Mouse (Mus musculus): Measurements from ENCODE around the gene Cdnf. TPM values are rescaled to one million over a fixed set of nuclear protein-coding genes. Genes with fewer than 3 reads are reported as not detected.

Gene Cdnf
- total RNA-seq (2014; rRNA removed) (0.46 and 0.47 TPM in 2 replicates), polyA plus RNA-seq (2012; rRNA removed) (0.20 TPM in 1 of 2 replicates, not detected in the other)

GRCm38 (mm10) chr2:3512552-3513454, at the start of gene Cdnf, which contains the start of the genes Gm45902 and Hspa14:
Gene Cdnf, plus strand, starts transcription at chr2:3513030.
Gene Gm45902, minus strand, starts transcription at chr2:3512790.
Gene Hspa14, minus strand, starts transcription at chr2:3512814.
- Histone ChIP-seq H3K36me3 (ENCODE audit: control insufficient read depth, insufficient read depth, low read length) (peaks cover 14% of the 10 kb centered on the region; the same call in 1 of the 2 replicates), H3K9ac (ENCODE audit: low read depth, low read length) (peak within 1 kb of the TSS; percentile 75), H3K27me3 (ENCODE audit: control insufficient read depth, insufficient read depth, low read length) (no peaks in the 10 kb centered on the region), H3K27ac (replicated peaks; ENCODE audit: insufficient read depth, low read depth, low read length) (peak within 1 kb of the TSS; percentile 59), H3K4me1 (ENCODE audit: control insufficient read depth, insufficient read depth, low read length) (peaks cover 4% of the 10 kb centered on the region; the same call in 1 of the 2 replicates), H3K79me2 (ENCODE audit: control insufficient read depth, insufficient read depth, low read length) (no peaks in the 10 kb centered on the region; the same call in 1 of the 2 replicates), H3K4me3 (ENCODE audit: insufficient read depth, low read depth, low read length) (peak within 1 kb of the TSS; percentile 78)
- WGBS, result under 1% methylated on average over 60 of the region's 60 CpGs
- DNase-seq (ENCODE audit: extremely low read depth, low read depth, low spot score), result peak; percentile 98
- peak; percentile 78 for TF ChIP-seq POLR2A (IDR thresholded peaks at IDR 0.05; ENCODE audit: extremely low read depth, insufficient read depth, low read length)
- no peak for TF ChIP-seq CTCF (IDR thresholded peaks at IDR 0.05; ENCODE audit: low read depth, low read length)

GRCm38 (mm10) chr2:3473891-3474290, 38.9 kb upstream of the Cdnf start:
- no peak for TF ChIP-seq CTCF (IDR thresholded peaks at IDR 0.05; ENCODE audit: low read depth, low read length)

DNA sequence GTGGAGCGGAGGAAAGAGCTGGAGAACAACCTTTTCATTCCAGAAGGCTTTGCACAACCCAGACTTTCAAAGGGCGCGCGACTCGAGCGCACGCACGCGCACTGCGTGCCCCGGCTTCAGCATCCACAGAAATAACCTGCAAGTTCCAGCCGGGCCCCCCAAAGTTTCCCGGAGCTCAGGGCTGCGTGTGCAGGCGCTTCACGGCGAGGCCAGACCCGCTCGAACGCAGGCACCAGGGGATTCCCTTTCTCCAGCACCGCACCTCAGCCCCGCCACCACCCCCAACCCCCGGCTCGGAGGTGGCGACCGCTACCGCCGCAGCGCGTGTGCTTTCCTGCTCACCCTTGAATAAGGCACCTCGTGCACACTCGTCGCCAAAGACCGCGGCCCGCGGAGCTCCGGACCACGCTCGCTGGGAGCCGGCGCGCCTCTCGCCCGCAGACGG, 38.4 kb upstream of the Cdnf start:
- under 1% methylated on average over 46 of the region's 46 CpGs for WGBS
- peak overlapping the region; percentile 66 for H3K9ac ChIP-seq (ENCODE audit: low read depth, low read length)
- H3K27me3 ChIP-seq (ENCODE audit: control insufficient read depth, insufficient read depth, low read length), result no peaks in the 10 kb centered on the region
- TF ChIP-seq POLR2A (IDR thresholded peaks at IDR 0.05; ENCODE audit: extremely low read depth, insufficient read depth, low read length) (no peak), CTCF (IDR thresholded peaks at IDR 0.05; ENCODE audit: low read depth, low read length) (no peak)
- peaks cover 7% of the 10 kb centered on the region for H3K4me1 ChIP-seq (ENCODE audit: control insufficient read depth, insufficient read depth, low read length)
- H3K4me3 ChIP-seq (ENCODE audit: insufficient read depth, low read depth, low read length), result peak overlapping the region; percentile 65
- H3K27ac ChIP-seq (replicated peaks; ENCODE audit: insufficient read depth, low read depth, low read length), result no peak overlapping the region
- no peaks in the 10 kb centered on the region for H3K79me2 ChIP-seq (ENCODE audit: control insufficient read depth, insufficient read depth, low read length)
- peak; percentile 38 for DNase-seq (ENCODE audit: extremely low read depth, low read depth, low spot score)
- H3K36me3 ChIP-seq (ENCODE audit: control insufficient read depth, insufficient read depth, low read length), result no peaks in the 10 kb centered on the region

More at GRCm38 (mm10) chr2:3473891-3474290, 38.9 kb upstream of the Cdnf start:
- Histone ChIP-seq H3K4me3 (ENCODE audit: insufficient read depth, low read depth, low read length) (0 out of 2 replicates have a peak overlapping the region, but pooled peaks have one; percentile 65), H3K27me3 (ENCODE audit: control insufficient read depth, insufficient read depth, low read length) (no peaks in the 10 kb centered on the region), H3K79me2 (ENCODE audit: control insufficient read depth, insufficient read depth, low read length) (no peaks in the 10 kb centered on the region), H3K27ac (replicated peaks; ENCODE audit: insufficient read depth, low read depth, low read length) (no peak overlapping the region), H3K9ac (ENCODE audit: low read depth, low read length) (no peak overlapping the region), H3K4me1 (ENCODE audit: control insufficient read depth, insufficient read depth, low read length) (peaks cover 7% of the 10 kb centered on the region), H3K36me3 (ENCODE audit: control insufficient read depth, insufficient read depth, low read length) (no peaks in the 10 kb centered on the region)
- no peak for DNase-seq (ENCODE audit: extremely low read depth, low read depth, low spot score)
- WGBS, result 3% methylated on average over 12 of the region's 12 CpGs

- Histone ChIP-seq H3K4me1 (ENCODE audit: control insufficient read depth, insufficient read depth, low read length) (peaks cover 7% of the 10 kb centered on the region), H3K36me3 (ENCODE audit: control insufficient read depth, insufficient read depth, low read length) (no peaks in the 10 kb centered on the region), H3K27me3 (ENCODE audit: control insufficient read depth, insufficient read depth, low read length) (no peaks in the 10 kb centered on the region), H3K79me2 (ENCODE audit: control insufficient read depth, insufficient read depth, low read length) (no peaks in the 10 kb centered on the region), H3K9ac (ENCODE audit: low read depth, low read length) (peak within 1 kb of the TSS; percentile 84), H3K4me3 (ENCODE audit: insufficient read depth, low read depth, low read length) (peak within 1 kb of the TSS; percentile 65), H3K27ac (replicated peaks; ENCODE audit: insufficient read depth, low read depth, low read length) (peak within 1 kb of the TSS; percentile 14; the same call in 1 of the 2 replicates)
- TF ChIP-seq CTCF (IDR thresholded peaks at IDR 0.05; ENCODE audit: low read depth, low read length), result no peak
- TF ChIP-seq POLR2A (IDR thresholded peaks at IDR 0.05; ENCODE audit: extremely low read depth, insufficient read depth, low read length), result peak; percentile 51; the same call in 1 of the 2 replicates
- under 1% methylated on average over 42 of the region's 42 CpGs for WGBS
- DNase-seq (ENCODE audit: extremely low read depth, low read depth, low spot score), result peak; percentile 76
These were observed 38.0 kb upstream of the Cdnf start, which contains the start of gene Suv39h2 for GRCm38 (mm10) chr2:3474861-3475283. Gene Suv39h2, minus strand, starts transcription at chr2:3475031.

- no peak for DNase-seq (ENCODE audit: extremely low read depth, low read depth, low spot score)
- no peaks in the 10 kb centered on the region for H3K79me2 ChIP-seq (ENCODE audit: control insufficient read depth, insufficient read depth, low read length)
- H3K27me3 ChIP-seq (ENCODE audit: control insufficient read depth, insufficient read depth, low read length), result no peaks in the 10 kb centered on the region
- TF ChIP-seq CTCF (IDR thresholded peaks at IDR 0.05; ENCODE audit: low read depth, low read length) (no peak), POLR2A (IDR thresholded peaks at IDR 0.05; ENCODE audit: extremely low read depth, insufficient read depth, low read length) (no peak)
- 75% methylated on average over 3 of the region's 3 CpGs for WGBS
- H3K4me1 ChIP-seq (ENCODE audit: control insufficient read depth, insufficient read depth, low read length), result peaks cover 7% of the 10 kb centered on the region
- no peak overlapping the region for H3K9ac ChIP-seq (ENCODE audit: low read depth, low read length)
- no peak overlapping the region for H3K27ac ChIP-seq (replicated peaks; ENCODE audit: insufficient read depth, low read depth, low read length)
- no peaks in the 10 kb centered on the region for H3K36me3 ChIP-seq (ENCODE audit: control insufficient read depth, insufficient read depth, low read length)
- H3K4me3 ChIP-seq (ENCODE audit: insufficient read depth, low read depth, low read length), result no peak overlapping the region
These were observed 37.0 kb upstream of the Cdnf start for GRCm38 (mm10) chr2:3475746-3476251.
